Mouse (Mus musculus) right cerebral cortex, postnatal 4 days (tissue): ENCODE measurements at regions not wholly inside any gene's neighbourhood (a gene's known extent, or its start where the extent isn't known, plus 50 kb on each side); places are given as distances from the start of the nearest gene placed in this dataset.
A peak's percentile ranks its signal among the peaks of the same experiment; 100 is the strongest.

Source experiments
- DNase-seq: peaks from one replicate; pipeline ENCODE4 v3.0.0-alpha.2; 2022

DNA sequence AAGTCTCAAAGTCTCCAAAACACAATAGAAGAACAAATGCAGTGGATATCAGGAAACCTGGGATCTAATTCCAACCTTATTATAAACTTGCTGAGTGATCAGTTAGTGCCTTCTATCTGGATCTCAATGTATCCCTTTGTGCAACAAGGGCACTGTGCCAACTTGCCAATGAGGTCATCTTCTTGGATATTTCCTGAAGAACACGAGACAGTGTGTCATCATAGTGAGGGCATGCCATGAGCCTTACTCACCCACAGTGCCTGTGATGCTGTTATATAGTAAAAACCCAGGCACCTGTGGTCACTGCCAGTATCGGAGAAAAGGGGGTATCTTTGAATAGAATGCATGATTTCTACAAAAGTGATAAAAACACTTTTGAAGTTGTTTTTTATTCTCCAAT is 60.2 kb upstream of the Cd34 start:
- DNase-seq = peak; percentile 10

DNA sequence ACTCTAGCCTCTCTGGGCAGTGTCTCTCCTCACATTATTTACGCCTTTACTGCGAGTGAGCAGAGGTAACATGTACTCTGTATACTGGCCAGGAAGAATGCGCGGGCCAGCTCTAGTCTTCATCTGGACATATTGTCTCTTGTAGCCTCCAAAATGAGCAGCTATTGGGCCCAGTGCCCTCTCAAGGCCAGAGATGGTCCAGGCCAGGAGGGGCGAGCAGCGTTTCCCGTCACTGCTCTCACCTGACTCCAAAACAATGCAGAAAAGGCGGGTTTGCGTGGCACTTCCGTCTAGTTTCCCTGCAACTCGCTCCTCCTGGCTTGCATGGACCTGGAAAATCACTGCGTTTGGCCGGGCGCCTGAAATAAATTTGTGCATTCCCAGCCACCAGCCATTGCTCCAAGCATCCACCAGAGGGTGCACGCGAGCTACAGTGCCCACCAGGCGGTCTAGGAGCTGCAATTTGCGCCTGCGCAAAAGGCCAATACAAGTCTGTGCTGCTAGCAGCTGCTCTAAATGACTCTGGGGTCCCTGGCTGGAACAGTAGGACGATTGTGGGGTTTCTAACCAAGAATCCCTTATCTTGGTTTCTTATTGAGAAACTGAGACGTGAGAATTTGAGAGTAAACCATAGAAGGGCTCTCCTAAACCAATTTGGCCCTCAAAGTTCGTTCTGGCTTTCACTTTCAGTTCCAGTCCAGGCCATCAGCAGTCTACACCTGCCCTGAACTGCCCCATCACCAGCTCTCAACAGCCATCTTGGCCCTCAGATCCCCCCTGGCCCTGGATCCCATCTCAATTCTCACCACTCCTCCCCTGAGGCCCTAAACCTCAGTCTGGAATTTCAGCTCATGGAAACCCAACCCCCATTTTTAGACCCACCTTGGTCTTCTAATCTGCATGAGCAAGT is 59.0 kb upstream of the Cd34 start:
- DNase-seq = peak; percentile 97

DNA sequence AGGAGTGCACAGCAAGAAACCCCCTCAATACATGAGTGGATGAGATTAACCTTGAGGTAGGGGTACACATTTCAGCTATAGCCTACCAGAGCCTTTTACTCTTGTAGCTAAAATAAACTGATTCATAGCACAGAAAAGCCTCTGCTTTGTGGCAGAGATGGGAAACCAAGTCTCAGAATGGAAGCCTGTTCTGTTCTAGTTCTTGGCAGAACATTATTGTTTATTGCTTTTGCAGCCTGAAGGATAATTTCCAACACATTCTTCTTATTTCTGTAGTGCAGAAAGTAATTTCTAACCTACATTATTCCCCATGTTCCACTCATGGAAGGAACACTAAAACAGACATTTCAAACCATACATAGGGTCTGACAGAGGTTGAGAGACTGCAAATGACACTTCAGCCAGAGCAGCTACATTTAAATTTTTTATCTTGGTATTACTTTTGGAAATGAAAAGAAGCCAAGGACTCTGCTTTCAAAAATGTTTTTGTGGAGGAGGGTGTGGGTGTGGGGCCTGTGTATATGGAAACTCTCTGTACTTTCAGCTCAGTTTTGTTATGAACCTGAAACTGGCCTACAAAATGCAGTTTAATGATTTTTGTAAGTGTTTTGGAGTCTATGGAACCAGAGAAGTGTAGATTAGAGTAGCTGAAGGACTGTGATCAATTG is 56.9 kb upstream of the Cd34 start:
- DNase-seq = no peak

DNA sequence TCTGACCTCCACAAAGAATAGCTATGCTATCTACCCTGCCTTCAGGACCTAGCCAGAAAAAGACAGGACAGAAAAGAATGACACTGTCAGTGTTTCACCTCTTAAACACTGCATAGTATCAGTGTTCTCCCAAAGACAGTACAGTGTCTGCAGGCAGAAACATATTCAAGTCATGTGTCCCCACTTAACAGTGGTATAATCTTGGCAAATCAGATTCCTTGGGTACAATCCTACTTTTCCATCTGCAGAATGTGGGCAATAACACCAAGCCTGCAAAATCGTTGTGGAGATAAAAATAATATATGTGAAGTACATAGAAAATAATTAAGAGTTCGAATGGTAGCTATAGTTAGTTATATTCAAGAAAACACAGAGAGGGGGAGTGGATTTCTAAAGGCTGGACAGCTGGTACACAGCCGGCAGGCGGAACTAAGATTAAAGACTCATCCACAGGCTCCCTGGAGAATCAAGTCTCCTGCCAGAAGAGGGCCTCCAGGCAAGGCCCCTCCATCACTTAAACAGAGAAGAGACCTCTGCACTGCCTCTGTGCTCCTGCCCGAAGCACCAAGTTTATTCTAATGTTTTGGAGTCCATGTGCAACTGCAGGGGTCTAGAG is 53.4 kb upstream of the Cd34 start:
- DNase-seq = peak; percentile 7

DNA sequence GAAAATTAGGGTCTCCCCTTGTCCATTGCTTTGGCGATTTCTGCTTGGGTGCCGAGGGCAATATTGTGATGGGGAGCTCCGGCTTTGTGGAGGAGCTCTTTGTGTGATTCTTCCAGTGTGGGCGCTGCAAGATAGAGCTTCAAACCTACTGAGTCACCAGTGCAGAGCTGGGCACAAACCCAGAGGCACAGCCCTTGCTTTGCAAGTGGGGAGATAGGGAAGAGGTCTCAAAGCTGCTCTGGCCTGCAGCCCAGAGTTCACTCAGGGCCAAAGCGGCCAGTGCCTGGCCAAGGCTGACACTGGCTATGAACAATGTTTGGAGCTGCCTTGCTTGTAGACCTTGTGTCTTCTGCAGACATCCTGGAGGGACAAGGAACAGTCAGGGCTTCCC is 52.9 kb upstream of the Cd34 start:
- peak; percentile 20 for DNase-seq
